Comparison of ENCODE assay signal across 9 mouse cellular contexts in the genomic region with DNA sequence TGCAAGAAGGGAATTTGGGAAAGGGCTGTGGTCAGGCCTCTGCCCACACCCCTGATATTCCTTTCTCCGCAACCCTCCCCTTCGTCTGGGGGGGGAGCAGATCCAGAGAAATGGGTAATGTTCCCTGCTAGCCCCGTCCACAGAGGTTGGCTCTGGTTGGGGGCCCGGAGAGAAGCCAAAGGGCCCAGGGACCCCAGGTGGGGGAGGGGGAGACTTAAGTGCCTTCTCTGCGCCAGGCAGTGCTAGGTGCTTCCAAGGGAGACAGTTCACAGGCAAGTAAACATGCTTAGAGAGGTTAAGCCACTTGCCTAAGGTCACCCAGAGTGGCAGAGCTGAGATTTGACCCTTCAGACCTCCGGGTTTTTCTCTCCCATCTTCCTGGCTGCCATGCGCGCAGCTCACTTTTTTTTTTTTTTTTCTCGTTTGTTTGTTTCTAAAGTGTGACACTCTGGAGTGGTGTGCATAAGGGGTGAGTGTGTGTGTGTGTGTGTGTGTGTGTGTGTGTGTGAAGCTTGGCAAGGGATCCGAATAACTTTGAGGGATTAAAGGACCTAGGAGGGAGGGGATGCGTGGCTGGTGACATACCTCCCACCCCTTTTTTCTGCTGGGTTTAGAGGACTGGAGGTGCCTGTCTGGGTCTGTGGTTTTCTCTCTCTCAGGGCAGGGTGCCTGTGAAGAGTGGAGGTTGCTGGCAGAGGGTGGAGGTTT. TPM values are rescaled to one million over a fixed set of nuclear protein-coding genes. Genes with fewer than 3 reads are reported as not detected.
A peak's percentile ranks its signal among the peaks of the same experiment; 100 is the strongest.
DNase-seq lines count a peak whose midpoint lies in the region; ATAC-seq and TF ChIP-seq lines count a peak whose summit lies in the region.
"Had no signal": no experiment of that assay in that cellular context is flagged by ENCODE, and none has a peak within 500 bp of the region (broad histone marks: within the 10 kb centered on the region; RNA-seq: fewer than 3 reads in every experiment).

No protein-coding gene starts in this region.

- WGBS in forebrain, embryonic 14.5 days: 38% methylated on average over 11 of the region's 11 CpGs
- 40% methylated on average over 11 of the region's 11 CpGs for WGBS in forebrain, postnatal 0 days
- 42% methylated on average over 11 of the region's 11 CpGs for WGBS in liver, embryonic 11.5 days

- no peak for TF ChIP-seq CTCF in forebrain, postnatal 0 days (IDR thresholded peaks at IDR 0.05; ENCODE audit: low read depth)

- H3K9me3 ChIP-seq in forebrain, embryonic 14.5 days (replicated peaks; ENCODE audit: control insufficient read depth, low read length): no peaks in the 10 kb centered on the region
- H3K9me3 ChIP-seq in forebrain, postnatal 0 days (ENCODE audit: low read length): no peaks in the 10 kb centered on the region
- no peaks in the 10 kb centered on the region for H3K9me3 ChIP-seq in liver, embryonic 11.5 days (ENCODE audit: control insufficient read depth, low read length)

- no peak overlapping the region for H3K27ac ChIP-seq in forebrain, embryonic 14.5 days (ENCODE audit: low read depth, low read length)
- H3K27ac ChIP-seq in forebrain, postnatal 0 days (ENCODE audit: low read depth, low read length): no peak overlapping the region
- H3K27ac ChIP-seq in liver, embryonic 11.5 days (ENCODE audit: low read depth, low read length): peak overlapping the region; percentile 59

- H3K27me3 ChIP-seq in forebrain, embryonic 14.5 days (replicated peaks; ENCODE audit: control insufficient read depth, insufficient read depth, low read length): no peaks in the 10 kb centered on the region
- H3K27me3 ChIP-seq in forebrain, postnatal 0 days (ENCODE audit: insufficient read depth, low read length): no peaks in the 10 kb centered on the region
- peaks cover 4% of the 10 kb centered on the region; the same call in 1 of the 2 replicates for H3K27me3 ChIP-seq in liver, embryonic 11.5 days (replicated peaks; ENCODE audit: control insufficient read depth, insufficient read depth, low read length)

- no peaks in the 10 kb centered on the region for H3K36me3 ChIP-seq in forebrain, embryonic 14.5 days (ENCODE audit: control insufficient read depth, insufficient read depth, low read length)
- H3K36me3 ChIP-seq in forebrain, postnatal 0 days (ENCODE audit: insufficient read depth): 0 out of 2 replicates have a peak, but pooled peaks cover under 1% of the 10 kb centered on the region
- H3K36me3 ChIP-seq in liver, embryonic 11.5 days (ENCODE audit: control insufficient read depth, insufficient read depth, low read length): no peaks in the 10 kb centered on the region

- no peak for ATAC-seq in forebrain, embryonic 14.5 days
- ATAC-seq in forebrain, postnatal 0 days: no peak
- no peak for ATAC-seq in liver, embryonic 11.5 days (replicated peaks; ENCODE audit: low FRiP score)

- H3K4me2 ChIP-seq in forebrain, embryonic 14.5 days (ENCODE audit: low read length): no peak overlapping the region
- H3K4me2 ChIP-seq in forebrain, postnatal 0 days (ENCODE audit: low read depth): no peak overlapping the region
- peak overlapping the region; percentile 97 for H3K4me2 ChIP-seq in liver, embryonic 11.5 days

- H3K9ac ChIP-seq in forebrain, embryonic 14.5 days (ENCODE audit: low read length): peak overlapping the region; percentile 21; the same call in 1 of the 2 replicates
- no peak overlapping the region for H3K9ac ChIP-seq in forebrain, postnatal 0 days
- H3K9ac ChIP-seq in liver, embryonic 11.5 days (ENCODE audit: low read depth, low read length): 0 out of 2 replicates have a peak overlapping the region, but pooled peaks have one; percentile 37

- peaks cover 46% of the 10 kb centered on the region for H3K4me1 ChIP-seq in forebrain, embryonic 14.5 days (ENCODE audit: control insufficient read depth, insufficient read depth, low read length)
- H3K4me1 ChIP-seq in forebrain, postnatal 0 days (ENCODE audit: insufficient read depth): peaks cover 23% of the 10 kb centered on the region
- peaks cover 87% of the 10 kb centered on the region for H3K4me1 ChIP-seq in liver, embryonic 11.5 days (replicated peaks; ENCODE audit: control insufficient read depth, insufficient read depth, low read length)

- no peak overlapping the region for H3K4me3 ChIP-seq in forebrain, embryonic 14.5 days (ENCODE audit: low read depth, low read length)
- H3K4me3 ChIP-seq in forebrain, postnatal 0 days (ENCODE audit: low read depth, low read length): no peak overlapping the region
- 0 out of 2 replicates have a peak overlapping the region, but pooled peaks have one; percentile 8 for H3K4me3 ChIP-seq in liver, embryonic 11.5 days (ENCODE audit: low read depth, low read length)

- DNase-seq in forebrain, embryonic 14.5 days (ENCODE audit: low spot score): no peak
- DNase-seq in forebrain, postnatal 0 days: no peak
- DNase-seq in retina, postnatal 1 day: peak; percentile 24
- no peak for DNase-seq in retina, embryonic 14.5 days (ENCODE audit: low spot score)
- DNase-seq in liver, embryonic 11.5 days (ENCODE audit: low spot score): no peak
- no peak for DNase-seq in frontal cortex, postnatal 10 days (ENCODE audit: low spot score in 2 of 2)
- no peak for DNase-seq in right cerebral cortex, adult 18-20 months
- DNase-seq in adipocyte (ENCODE audit: low spot score): no peak

RNA-seq across cellular contexts. Expression of a gene that starts 17.4 kb away (rescaled TPM):
- polyA plus RNA-seq in forebrain, embryonic 14.5 days (2014; fragmentation: Nextera tagmentation; extraction: Ambion mirVana): 8.2 and 9.8 TPM in 2 replicates
- total RNA-seq in forebrain, postnatal 0 days (2014; rRNA removed): 11.6 and 15.2 TPM in 2 replicates
- polyA plus RNA-seq in forebrain, postnatal 0 days (2015; fragmentation: Nextera tagmentation; extraction: Ambion mirVana): 9.5 and 10.7 TPM in 2 replicates
- polyA plus RNA-seq in liver, embryonic 11.5 days (2014; fragmentation: Nextera tagmentation; extraction: Ambion mirVana): 18.6 and 20.1 TPM in 2 replicates

RNA-seq across cellular contexts. Expression of a gene that starts 37.5 kb away (rescaled TPM):
- polyA plus RNA-seq in forebrain, embryonic 14.5 days (2014; fragmentation: Nextera tagmentation; extraction: Ambion mirVana): 14.1 and 16.4 TPM in 2 replicates
- total RNA-seq in forebrain, postnatal 0 days (2014; rRNA removed): 2.2 and 2.3 TPM in 2 replicates
- polyA plus RNA-seq in forebrain, postnatal 0 days (2015; fragmentation: Nextera tagmentation; extraction: Ambion mirVana): 1.3 and 1.7 TPM in 2 replicates
- 96.3 and 114 TPM in 2 replicates for polyA plus RNA-seq in liver, embryonic 11.5 days (2014; fragmentation: Nextera tagmentation; extraction: Ambion mirVana)

RNA-seq across cellular contexts. Expression of a gene that starts 37.8 kb away (rescaled TPM):
- 0.27 and 0.28 TPM in 2 replicates for polyA plus RNA-seq in forebrain, embryonic 14.5 days (2014; fragmentation: Nextera tagmentation; extraction: Ambion mirVana)
- total RNA-seq in forebrain, postnatal 0 days (2014; rRNA removed): 1.2 and 1.4 TPM in 2 replicates
- 2.0 and 2.7 TPM in 2 replicates for polyA plus RNA-seq in forebrain, postnatal 0 days (2015; fragmentation: Nextera tagmentation; extraction: Ambion mirVana)
- 0.21 and 0.22 TPM in 2 replicates for polyA plus RNA-seq in liver, embryonic 11.5 days (2014; fragmentation: Nextera tagmentation; extraction: Ambion mirVana)
- total RNA-seq: common myeloid progenitor, adult 5-6 weeks had no signal
